Mouse (Mus musculus): ENCODE results near the gene Baz1a. TPM values are rescaled to one million over a fixed set of nuclear protein-coding genes. Genes with fewer than 3 reads are reported as not detected.

The Baz1a gene
- polyA plus RNA-seq, 1 experiment from 2014 or later, result 19.8 TPM

DNA sequence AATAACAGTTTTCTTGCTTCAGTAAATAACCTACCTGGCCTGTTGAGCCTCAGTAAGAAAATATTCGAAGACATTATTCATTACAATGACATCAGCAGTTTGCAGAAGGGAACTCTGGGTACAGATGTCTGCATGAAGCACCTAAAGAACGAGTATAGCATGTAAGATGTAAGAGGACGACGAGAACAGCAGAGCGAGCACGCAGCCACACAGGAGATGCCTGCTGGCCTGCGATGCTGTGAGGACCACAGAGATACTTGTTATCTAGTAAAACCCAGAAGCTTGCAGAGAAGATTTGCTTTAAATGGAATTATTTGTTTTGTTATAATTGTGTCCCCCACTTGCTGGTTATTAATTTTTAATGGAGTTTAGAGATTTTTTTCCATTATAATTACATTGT is 39.1 kb upstream of the Baz1a start:
- Histone ChIP-seq H3K27ac (ENCODE audit: low read length) (no peak overlapping the region), H3K4me1 (ENCODE audit: control insufficient read depth, insufficient read depth, low read length) (no peaks in the 10 kb centered on the region), H3K4me2 (replicated peaks; ENCODE audit: low read depth, low read length) (no peak overlapping the region), H3K9me3 (ENCODE audit: control insufficient read depth, low read depth, low read length) (no peaks in the 10 kb centered on the region), H3K4me3 (ENCODE audit: low read depth, low read length) (no peak overlapping the region), H3K9ac (replicated peaks; ENCODE audit: low read depth, low read length) (no peak overlapping the region), H3K27me3 (ENCODE audit: control insufficient read depth, insufficient read depth, low read length) (no peaks in the 10 kb centered on the region), H3K36me3 (ENCODE audit: control insufficient read depth, insufficient read depth, low read length) (peaks cover 7% of the 10 kb centered on the region; the same call in 1 of the 2 replicates)
- no peak for ATAC-seq (ENCODE audit: insufficient number of reproducible peaks, insufficient read depth, low FRiP score, low read depth)
- 88% methylated on average over 7 of the region's 7 CpGs for WGBS

DNA sequence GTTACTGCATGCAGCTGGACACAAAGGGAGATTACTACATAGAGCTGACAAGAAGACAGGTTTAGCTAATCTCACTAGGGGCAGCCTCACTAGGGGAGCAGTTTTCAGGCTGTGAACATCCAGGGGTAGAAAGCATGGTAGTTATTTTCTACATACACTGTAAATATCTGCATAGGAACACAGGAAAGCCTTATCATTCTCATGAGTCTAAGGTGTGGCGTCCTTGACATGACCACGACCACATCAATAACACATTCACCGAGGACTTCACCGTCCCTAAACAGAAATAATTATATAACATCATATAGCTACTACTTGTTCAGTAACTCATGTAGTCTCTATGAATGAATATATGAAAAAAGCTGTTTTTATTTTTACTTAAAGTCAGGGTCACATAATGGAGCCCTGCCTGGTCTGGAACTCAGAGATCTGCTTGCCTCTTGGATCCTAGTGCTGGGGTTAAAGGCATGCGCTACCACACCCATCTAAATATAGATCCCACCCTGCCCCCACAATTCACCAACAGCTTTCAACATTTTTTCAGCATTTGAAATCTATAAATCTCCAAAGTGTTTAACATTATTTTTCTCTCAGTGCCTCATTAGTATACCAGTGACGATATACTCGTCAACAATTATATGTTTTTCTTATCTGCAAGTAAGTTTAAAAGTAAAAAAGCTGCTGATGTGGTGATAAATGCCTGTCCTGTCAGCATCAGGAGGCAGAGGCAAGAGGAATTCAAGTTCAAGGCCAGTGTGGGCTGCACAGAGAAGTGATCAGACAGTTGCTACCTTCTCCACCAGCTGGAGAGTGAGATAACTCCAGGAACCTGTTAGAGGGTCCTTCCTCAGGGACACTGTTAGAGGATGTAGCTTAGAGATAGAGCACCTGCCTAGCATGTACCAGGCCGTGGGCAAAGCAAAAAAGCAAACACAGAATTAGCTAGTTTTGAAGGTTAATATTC is 37.3 kb upstream of the Baz1a start:
- Histone ChIP-seq H3K4me1 (ENCODE audit: control insufficient read depth, insufficient read depth, low read length) (no peaks in the 10 kb centered on the region), H3K4me3 (ENCODE audit: low read depth, low read length) (no peak overlapping the region), H3K4me2 (replicated peaks; ENCODE audit: low read depth, low read length) (no peak overlapping the region), H3K9ac (replicated peaks; ENCODE audit: low read depth, low read length) (no peak overlapping the region), H3K36me3 (ENCODE audit: control insufficient read depth, insufficient read depth, low read length) (peaks cover 7% of the 10 kb centered on the region; the same call in 1 of the 2 replicates), H3K9me3 (ENCODE audit: control insufficient read depth, low read depth, low read length) (no peaks in the 10 kb centered on the region), H3K27me3 (ENCODE audit: control insufficient read depth, insufficient read depth, low read length) (no peaks in the 10 kb centered on the region), H3K27ac (ENCODE audit: low read length) (no peak overlapping the region)
- 83% methylated on average over 8 of the region's 8 CpGs for WGBS
- ATAC-seq (ENCODE audit: insufficient number of reproducible peaks, insufficient read depth, low FRiP score, low read depth), result no peak

DNA sequence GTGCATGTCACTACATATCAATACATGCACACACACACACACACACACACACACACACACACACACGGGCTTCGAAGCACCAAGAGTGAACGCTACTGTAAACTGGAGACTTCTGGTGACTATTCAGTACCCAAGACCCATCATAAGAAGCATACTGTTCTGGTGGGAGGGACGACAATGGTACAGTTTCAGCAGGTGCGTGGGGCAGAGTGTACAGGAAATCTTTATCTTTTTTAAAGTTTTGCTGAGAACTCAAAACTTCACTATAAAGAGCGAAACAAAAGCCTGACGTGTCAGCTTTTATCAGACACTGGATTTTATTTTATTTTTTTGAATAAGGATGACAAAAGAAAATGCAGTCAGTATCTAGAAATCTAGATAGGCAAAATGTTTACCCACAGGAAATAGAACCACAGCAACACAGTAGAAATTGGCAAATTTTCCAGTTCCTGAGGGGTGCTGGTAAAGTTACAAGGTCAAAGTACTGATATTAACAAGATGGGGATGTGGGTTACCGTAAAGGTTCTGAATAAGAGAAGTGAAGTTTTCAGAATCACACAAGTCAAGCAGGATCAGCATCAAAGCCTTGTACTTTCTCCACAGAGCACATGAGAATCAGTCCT is 35.7 kb upstream of the Baz1a start:
- H3K27me3 ChIP-seq (ENCODE audit: control insufficient read depth, insufficient read depth, low read length), result no peaks in the 10 kb centered on the region
- H3K36me3 ChIP-seq (ENCODE audit: control insufficient read depth, insufficient read depth, low read length), result peaks cover 7% of the 10 kb centered on the region; the same call in 1 of the 2 replicates
- 88% methylated on average over 8 of the region's 8 CpGs for WGBS
- no peak for ATAC-seq (ENCODE audit: insufficient number of reproducible peaks, insufficient read depth, low FRiP score, low read depth)
- no peaks in the 10 kb centered on the region for H3K9me3 ChIP-seq (ENCODE audit: control insufficient read depth, low read depth, low read length)
- no peaks in the 10 kb centered on the region for H3K4me1 ChIP-seq (ENCODE audit: control insufficient read depth, insufficient read depth, low read length)
- no peak overlapping the region for H3K4me3 ChIP-seq (ENCODE audit: low read depth, low read length)
- H3K4me2 ChIP-seq (replicated peaks; ENCODE audit: low read depth, low read length), result no peak overlapping the region
- no peak overlapping the region for H3K27ac ChIP-seq (ENCODE audit: low read length)
- H3K9ac ChIP-seq (replicated peaks; ENCODE audit: low read depth, low read length), result no peak overlapping the region

GRCm38 (mm10) chr12:55041011-55041410 is 26.9 kb upstream of the Baz1a start:
- Histone ChIP-seq H3K4me3 (ENCODE audit: low read depth, low read length) (no peak overlapping the region), H3K4me2 (replicated peaks; ENCODE audit: low read depth, low read length) (no peak overlapping the region), H3K36me3 (ENCODE audit: control insufficient read depth, insufficient read depth, low read length) (no peaks in the 10 kb centered on the region), H3K27ac (ENCODE audit: low read length) (no peak overlapping the region), H3K27me3 (ENCODE audit: control insufficient read depth, insufficient read depth, low read length) (no peaks in the 10 kb centered on the region), H3K9ac (replicated peaks; ENCODE audit: low read depth, low read length) (no peak overlapping the region), H3K4me1 (ENCODE audit: control insufficient read depth, insufficient read depth, low read length) (no peaks in the 10 kb centered on the region), H3K9me3 (ENCODE audit: control insufficient read depth, low read depth, low read length) (no peaks in the 10 kb centered on the region)
- no peak for ATAC-seq (ENCODE audit: insufficient number of reproducible peaks, insufficient read depth, low FRiP score, low read depth)
- WGBS, result 75% methylated on average over 15 of the region's 15 CpGs

DNA sequence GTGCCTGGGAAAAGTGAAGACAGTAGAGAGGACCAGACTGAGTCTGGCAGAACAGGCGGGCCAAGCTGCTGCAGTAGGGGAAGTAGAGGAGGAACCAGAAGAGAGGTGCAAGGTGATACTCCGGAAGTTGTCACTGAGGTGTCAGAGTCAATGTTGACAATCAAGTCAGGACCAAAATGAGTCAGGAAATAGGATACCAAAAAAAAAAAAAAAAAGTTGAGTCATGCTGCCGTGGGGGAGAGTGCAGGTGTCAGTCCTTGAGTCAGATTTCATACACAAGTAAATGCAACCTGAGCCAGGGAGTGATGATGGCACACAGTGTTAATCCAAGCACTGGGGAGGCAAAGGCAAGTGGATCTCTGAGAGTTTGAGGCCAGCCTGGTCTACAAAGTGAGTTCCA is 12.9 kb upstream of the Baz1a start:
- no peak for ATAC-seq (ENCODE audit: insufficient number of reproducible peaks, insufficient read depth, low FRiP score, low read depth)
- no peak overlapping the region for H3K27ac ChIP-seq (ENCODE audit: low read length)
- no peaks in the 10 kb centered on the region for H3K9me3 ChIP-seq (ENCODE audit: control insufficient read depth, low read depth, low read length)
- H3K4me1 ChIP-seq (ENCODE audit: control insufficient read depth, insufficient read depth, low read length), result no peaks in the 10 kb centered on the region
- H3K36me3 ChIP-seq (ENCODE audit: control insufficient read depth, insufficient read depth, low read length), result no peaks in the 10 kb centered on the region
- H3K9ac ChIP-seq (replicated peaks; ENCODE audit: low read depth, low read length), result no peak overlapping the region
- no peak overlapping the region for H3K4me3 ChIP-seq (ENCODE audit: low read depth, low read length)
- no peak overlapping the region for H3K4me2 ChIP-seq (replicated peaks; ENCODE audit: low read depth, low read length)
- 27% methylated on average over 3 of the region's 3 CpGs for WGBS
- no peaks in the 10 kb centered on the region for H3K27me3 ChIP-seq (ENCODE audit: control insufficient read depth, insufficient read depth, low read length)

DNA sequence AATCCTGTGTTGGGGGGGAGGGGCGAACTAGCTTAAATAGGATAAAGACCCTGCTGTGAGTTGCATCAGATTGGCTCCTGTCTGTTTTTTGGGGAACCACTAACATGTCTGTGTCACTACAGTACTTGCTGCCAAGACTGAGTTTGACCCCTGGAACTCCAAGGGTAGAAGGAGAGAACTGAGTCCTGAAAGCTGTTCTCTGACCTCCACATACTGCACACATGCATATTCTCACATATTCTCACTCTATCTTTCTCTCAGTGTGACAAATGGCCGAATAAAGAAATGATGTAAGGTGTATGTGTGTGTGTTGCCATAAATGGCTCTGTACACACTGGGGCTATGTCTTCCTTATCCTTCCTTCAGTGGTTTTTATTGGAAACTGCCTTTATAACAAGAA is 9.1 kb upstream of the Baz1a start:
- Histone ChIP-seq H3K36me3 (ENCODE audit: control insufficient read depth, insufficient read depth, low read length) (no peaks in the 10 kb centered on the region), H3K27ac (ENCODE audit: low read length) (no peak overlapping the region), H3K4me3 (ENCODE audit: low read depth, low read length) (no peak overlapping the region), H3K4me1 (ENCODE audit: control insufficient read depth, insufficient read depth, low read length) (no peaks in the 10 kb centered on the region), H3K4me2 (replicated peaks; ENCODE audit: low read depth, low read length) (no peak overlapping the region), H3K27me3 (ENCODE audit: control insufficient read depth, insufficient read depth, low read length) (no peaks in the 10 kb centered on the region), H3K9me3 (ENCODE audit: control insufficient read depth, low read depth, low read length) (no peaks in the 10 kb centered on the region), H3K9ac (replicated peaks; ENCODE audit: low read depth, low read length) (no peak overlapping the region)
- 76% methylated on average over 2 of the region's 2 CpGs for WGBS
- no peak for ATAC-seq (ENCODE audit: insufficient number of reproducible peaks, insufficient read depth, low FRiP score, low read depth)

- Histone ChIP-seq H3K4me1 (ENCODE audit: control insufficient read depth, insufficient read depth, low read length) (no peaks in the 10 kb centered on the region), H3K27ac (ENCODE audit: low read length) (no peak overlapping the region), H3K9me3 (ENCODE audit: control insufficient read depth, low read depth, low read length) (no peaks in the 10 kb centered on the region), H3K4me2 (replicated peaks; ENCODE audit: low read depth, low read length) (no peak overlapping the region), H3K36me3 (ENCODE audit: control insufficient read depth, insufficient read depth, low read length) (no peaks in the 10 kb centered on the region), H3K9ac (replicated peaks; ENCODE audit: low read depth, low read length) (no peak overlapping the region), H3K27me3 (ENCODE audit: control insufficient read depth, insufficient read depth, low read length) (no peaks in the 10 kb centered on the region), H3K4me3 (ENCODE audit: low read depth, low read length) (no peak overlapping the region)
- WGBS, result 82% methylated on average over 7 of the region's 7 CpGs
- ATAC-seq (ENCODE audit: insufficient number of reproducible peaks, insufficient read depth, low FRiP score, low read depth), result no peak
Measured at GRCm38 (mm10) chr12:55019421-55019877, 5.3 kb upstream of the Baz1a start.

DNA sequence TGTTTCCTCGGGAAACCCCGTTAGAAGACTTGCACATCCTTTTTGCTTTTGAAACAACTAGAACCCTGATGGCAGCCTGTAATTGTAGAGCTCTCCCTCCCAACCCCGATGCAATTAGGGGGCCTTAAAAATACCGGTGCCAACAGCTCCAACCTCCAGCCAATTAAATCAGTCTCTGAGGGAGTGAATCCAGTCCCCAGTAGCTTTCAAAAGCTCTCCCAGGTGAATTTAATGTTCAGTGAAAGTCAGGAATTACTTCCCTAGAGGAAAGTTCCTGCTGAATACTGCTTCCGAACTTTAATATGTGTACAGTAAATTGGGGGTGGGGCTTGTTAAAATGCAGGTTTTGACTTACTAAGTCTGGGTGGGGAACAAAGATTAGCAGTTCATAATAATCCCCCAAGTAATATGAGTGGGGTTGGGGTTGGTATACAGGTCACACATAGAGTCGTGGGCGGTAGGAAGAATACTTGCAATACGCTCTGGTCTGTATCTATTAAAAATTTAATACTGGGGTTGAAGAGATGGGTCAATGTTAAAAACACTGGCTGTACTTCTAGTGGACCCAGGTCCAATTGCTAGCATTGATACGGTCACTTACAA is 3.1 kb upstream of the Baz1a start:
- no peak overlapping the region for H3K9ac ChIP-seq (replicated peaks; ENCODE audit: low read depth, low read length)
- H3K27ac ChIP-seq (ENCODE audit: low read length), result no peak overlapping the region
- WGBS, result 74% methylated on average over 9 of the region's 9 CpGs
- H3K27me3 ChIP-seq (ENCODE audit: control insufficient read depth, insufficient read depth, low read length), result no peaks in the 10 kb centered on the region
- no peak overlapping the region for H3K4me2 ChIP-seq (replicated peaks; ENCODE audit: low read depth, low read length)
- ATAC-seq (ENCODE audit: insufficient number of reproducible peaks, insufficient read depth, low FRiP score, low read depth), result no peak
- no peaks in the 10 kb centered on the region for H3K4me1 ChIP-seq (ENCODE audit: control insufficient read depth, insufficient read depth, low read length)
- H3K9me3 ChIP-seq (ENCODE audit: control insufficient read depth, low read depth, low read length), result no peaks in the 10 kb centered on the region
- H3K36me3 ChIP-seq (ENCODE audit: control insufficient read depth, insufficient read depth, low read length), result no peaks in the 10 kb centered on the region
- no peak overlapping the region for H3K4me3 ChIP-seq (ENCODE audit: low read depth, low read length)

Measured in stomach, embryonic 14.5 days (tissue).